Mouse (Mus musculus) effector memory CD4-positive, alpha-beta T cell, adult 7 months (primary cell): ENCODE data around the gene Eif2ak3. TPM values are rescaled to one million over a fixed set of nuclear protein-coding genes. Genes with fewer than 3 reads are reported as not detected.

Experiments used
- polyA plus RNA-seq: library from polyadenylated mRNA; unstranded; fragments of 100-300 nt; shearing (Covaris generic); gene quantifications from one replicate; pipeline ENCODE4 v1.2.1, GENCODE M21; 2017

The Eif2ak3 gene
- polyA plus RNA-seq, result 17.9 TPM

GRCm38 (mm10) chr6:70844002-70844804, at the start of gene Eif2ak3:
Eif2ak3 (plus strand) TSS chr6:70844515.

GRCm38 (mm10) chr6:70918827-70919226, 74.5 kb downstream of the Eif2ak3 start, which contains the start of gene Tex37:
Tex37 (minus strand) TSS chr6:70918927.

Other genes starting within 250 kb of the Eif2ak3 start
- 1.6 TPM for gene Rpia, start 52.3 kb upstream of the Eif2ak3 start, polyA plus RNA-seq
- not detected for gene Tex37, start 74.4 kb downstream of the Eif2ak3 start, polyA plus RNA-seq
- not detected for gene Foxi3, start 112.0 kb downstream of the Eif2ak3 start, polyA plus RNA-seq